Mouse (Mus musculus) right cerebral cortex, postnatal 25 days (tissue): Measurements from ENCODE around the gene Cytl1.

ENCODE experiments used
- DNase-seq: peaks from one replicate; pipeline ENCODE4 v3.0.0; 2022

Gene Cytl1

DNA sequence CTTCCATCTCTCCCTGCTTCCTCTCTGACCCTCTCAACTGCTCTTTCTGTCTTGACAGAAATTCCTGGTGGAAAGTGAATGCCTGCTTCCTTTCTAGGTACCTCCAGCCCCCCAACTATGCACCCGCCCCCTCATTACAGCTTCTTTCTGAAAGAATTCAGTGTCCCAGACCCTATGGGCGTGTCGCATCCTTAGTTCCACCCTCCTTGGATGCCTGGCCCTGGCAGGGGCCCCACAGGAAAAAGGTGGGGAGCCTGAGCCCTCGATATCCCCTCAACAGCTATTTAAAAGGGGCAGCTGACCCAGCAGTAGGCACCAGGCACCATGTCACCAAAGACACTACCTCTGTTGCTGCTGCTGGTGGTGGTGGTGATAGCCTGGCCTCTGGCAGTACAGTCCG, at the start of gene Cytl1:
Gene Cytl1 (plus strand): TSS at position 296 of the 400 bp plus-strand sequence.
- DNase-seq, result no peak

DNA sequence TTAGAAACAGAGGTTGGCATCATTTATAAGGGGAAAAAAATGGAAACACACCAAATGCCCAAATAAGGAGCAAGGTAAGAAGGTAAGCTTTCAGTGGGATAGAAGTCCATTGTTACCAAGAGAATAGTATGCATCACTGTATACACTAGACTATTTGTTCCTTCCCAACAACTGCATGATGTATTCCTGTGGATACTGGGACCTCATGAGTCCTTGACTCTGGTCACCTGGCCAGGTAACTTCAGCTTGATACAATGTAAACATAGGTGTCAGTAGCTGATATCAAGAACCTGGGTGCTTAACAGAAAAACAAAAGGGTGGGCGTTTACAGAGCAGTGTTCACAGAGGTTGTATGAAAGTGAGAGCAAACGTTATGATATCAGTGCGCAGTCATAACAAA, 42.6 kb upstream of the Cytl1 start:
- DNase-seq, result no peak

DNA sequence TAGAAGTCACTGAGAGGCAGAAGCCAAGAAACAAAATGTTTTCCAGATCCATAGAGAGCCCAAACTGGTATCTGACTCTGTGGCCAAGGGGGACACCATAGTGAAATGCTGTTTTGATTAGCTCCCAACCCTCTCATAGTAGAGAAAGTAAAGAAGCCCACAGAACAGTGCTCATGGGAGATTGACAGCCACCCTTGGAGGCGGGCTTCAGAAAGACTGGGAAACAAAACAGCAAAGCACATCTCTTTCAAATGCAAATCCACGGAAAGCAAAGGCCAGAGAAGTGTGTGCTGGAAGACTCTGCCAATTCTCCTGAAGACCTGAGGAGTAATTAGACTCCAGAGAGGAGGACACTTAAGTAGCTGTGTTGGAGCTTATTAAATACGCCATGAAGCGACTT, 39.5 kb upstream of the Cytl1 start:
- no peak for DNase-seq

DNA sequence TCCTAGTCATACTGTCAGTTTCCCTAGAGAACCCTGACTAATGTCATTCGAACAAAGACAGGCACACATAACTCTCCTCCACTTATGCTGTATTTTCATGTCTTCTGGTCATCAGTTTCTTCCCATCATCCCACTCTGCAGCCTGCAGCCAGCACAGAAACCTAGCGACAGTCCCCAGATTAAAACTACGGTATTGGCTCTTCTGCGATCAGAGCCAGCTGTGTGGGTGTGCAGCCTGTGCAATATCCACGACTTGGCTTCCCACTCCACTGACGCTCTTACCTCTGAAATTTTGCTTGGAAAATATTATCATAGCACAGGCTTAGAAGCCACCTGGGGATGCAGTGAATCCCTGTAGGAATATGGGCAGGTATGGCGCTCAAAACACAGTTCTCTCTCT, 38.0 kb upstream of the Cytl1 start:
- DNase-seq, result peak; percentile 61

DNA sequence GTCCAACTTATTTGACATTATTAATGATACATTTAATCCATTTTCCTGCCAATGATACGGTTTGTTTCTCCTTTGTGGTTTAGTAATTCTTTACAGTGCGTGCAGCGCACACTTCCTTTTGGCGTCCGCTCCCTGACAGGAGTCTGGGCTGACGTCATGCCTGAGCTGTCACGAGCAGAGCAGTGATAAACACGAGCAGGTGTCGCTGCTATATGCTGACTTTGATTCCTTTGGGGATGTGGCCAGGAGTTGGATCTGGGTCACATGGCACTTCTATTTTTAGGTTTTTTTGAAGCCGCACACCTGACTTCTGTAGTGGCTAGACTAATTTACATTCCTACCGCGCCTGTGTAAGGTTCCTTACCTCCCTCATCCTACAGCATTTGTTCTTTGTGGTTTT, 35.6 kb upstream of the Cytl1 start:
- peak; percentile 30 for DNase-seq

DNA sequence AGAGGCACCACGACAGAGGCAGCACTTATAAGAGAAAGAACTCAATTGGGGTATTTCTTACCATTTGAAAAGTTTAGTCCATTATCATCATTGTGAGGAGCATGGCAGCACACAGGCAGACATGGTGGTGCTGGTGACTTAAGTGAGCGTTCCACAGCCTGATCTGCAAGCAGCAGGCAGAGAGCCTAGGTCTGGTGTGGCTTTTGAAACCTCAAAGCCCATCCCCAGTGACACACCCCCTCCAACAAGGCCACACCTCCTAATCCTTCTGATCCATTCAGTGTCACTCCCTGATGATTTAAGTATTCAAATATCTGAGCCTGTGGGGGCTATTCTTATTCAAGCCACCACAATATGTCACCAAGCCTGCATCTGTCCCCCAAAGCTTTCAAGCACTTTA, 30.4 kb upstream of the Cytl1 start:
- no peak for DNase-seq

DNA sequence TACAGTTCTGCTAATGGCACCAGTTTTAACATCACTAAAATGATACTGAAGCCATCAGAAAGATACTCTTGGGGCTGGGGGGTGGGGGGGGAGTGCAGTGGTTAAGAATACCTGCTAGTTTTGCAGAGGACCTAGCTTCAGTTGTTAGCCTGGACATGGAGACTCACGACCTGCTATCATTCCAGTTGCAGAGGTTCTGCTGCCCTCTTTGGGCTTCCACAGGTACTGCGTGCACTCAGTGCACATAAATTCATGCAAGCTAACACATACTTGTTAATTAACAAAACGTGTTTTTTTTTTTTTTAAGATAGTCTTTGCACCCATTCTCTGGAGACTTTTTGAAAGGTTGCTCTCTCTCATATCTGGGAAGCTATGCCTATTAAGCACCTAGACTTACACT, 27.2 kb upstream of the Cytl1 start:
- no peak for DNase-seq

DNA sequence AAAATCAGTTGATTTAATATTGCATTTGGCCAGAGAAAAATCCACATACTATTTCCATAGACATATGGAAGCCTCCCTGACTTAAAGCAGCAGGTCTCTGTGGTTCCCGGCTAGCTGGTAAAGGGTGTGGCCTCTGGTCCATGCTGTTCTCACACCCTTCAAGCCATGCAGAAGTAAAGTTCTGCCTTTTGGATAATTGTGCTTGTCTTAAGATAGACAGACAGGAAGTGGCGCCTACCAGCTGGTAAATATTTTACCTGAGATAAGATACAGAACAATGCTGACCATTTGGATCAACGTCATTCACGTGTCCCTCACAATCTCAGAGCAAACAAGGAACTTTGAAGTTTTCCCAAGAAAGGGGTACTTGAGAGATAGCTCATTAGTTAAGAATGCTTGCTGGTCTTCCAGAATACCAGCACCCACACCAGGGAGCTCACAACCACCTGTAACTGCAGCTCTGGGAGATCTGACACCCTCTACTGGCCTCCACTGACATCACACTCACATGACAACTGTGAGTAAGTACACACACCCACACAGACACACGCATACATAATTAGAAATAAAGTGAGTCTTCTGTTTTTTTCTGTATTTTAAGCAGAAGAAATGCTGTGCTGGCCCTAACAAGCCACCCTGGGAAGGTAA, 25.9 kb upstream of the Cytl1 start:
- DNase-seq, result no peak

DNA sequence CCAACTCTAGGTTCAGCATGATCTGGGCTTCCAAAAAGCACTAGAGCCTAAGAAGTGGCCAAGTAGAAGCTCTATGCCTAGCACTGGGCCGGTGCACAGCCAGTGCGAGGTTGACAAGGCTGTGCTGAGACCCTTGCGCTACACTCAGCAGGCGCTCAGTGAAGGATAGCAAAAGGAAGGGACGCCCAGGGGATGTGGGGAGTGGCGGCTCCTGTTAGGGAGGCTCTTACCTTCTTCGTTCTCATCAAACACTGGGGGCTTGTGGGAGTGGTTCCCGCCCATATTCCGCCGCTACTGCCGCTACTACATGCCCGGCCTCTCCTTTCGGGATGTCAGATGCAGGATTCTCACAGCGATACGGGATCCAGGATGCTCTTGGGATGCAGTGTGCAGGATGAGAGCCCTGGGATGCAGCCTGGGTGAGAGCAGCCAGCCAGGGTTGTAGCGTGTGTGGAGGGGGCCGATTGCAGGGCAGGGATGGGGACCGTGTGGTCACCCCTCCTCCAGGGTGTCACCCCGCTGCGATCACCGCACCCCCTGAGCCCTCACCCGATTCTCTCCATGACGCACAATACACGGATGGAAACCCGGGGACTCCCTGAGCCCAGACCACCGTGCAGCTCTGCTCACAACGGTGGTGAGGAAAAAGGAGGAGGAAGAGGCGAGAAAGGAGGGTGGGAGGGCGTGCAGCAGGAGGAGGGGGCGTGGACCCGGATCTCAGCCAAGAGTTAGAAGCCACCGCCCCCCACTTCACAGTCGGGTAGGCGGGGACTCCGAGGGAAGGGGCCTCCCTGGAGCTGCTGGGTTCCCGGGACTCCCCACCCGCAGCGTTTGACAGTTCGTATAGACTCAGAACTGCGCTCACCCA, 18.6 kb upstream of the Cytl1 start, which contains the start of gene Stk32b:
Gene Stk32b (minus strand): TSS at position 667 of the 868 bp plus-strand sequence.
- no peak for DNase-seq

DNA sequence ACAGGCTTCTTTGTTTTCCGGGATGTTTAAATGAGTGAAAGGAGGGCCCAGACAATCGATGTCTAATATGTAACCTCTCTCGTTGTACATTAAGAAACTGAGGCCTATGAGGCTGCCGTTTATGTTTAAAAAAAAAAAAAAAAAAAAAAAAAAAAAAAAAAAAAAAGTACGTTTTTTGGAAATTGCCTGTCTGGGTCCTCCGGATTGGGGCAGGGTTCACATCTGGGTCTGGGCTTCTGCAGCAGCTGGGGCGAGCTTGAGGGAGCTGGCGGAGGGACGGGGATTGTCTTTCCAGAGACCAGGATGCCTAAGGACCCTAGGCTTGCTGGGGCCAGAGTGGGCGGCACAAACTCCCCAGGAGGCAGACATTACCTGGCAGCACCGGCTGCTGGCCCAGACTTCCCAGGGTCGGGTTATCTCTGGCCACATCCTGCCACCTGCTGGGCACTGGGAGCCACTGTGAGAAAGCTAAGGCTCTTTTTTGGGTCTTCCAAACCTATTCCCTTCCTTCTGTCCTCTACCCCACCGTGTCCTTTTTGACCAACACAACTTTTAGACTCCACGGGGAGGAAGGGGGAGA, 17.8 kb upstream of the Cytl1 start:
- DNase-seq, result peak; percentile 57

DNA sequence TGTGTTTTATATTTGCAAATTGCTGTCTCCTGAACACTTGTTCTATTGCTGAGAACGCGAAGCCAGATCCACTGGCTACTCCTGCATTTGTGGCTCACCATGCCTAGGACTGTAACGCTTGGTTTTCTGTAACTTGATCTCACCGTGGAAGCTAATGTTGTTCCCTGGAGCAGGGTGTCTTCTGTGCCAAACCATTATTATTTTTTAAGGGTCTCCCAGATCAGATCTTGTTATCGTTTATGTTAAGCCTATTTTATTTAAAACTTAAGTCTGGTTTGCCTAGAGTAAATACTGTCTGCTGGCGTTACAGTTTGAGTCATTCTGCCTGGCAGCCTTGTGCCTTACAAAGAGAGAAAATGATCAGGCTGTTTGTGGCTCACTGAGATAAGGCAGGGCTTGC, 14.6 kb upstream of the Cytl1 start:
- DNase-seq, result no peak

DNA sequence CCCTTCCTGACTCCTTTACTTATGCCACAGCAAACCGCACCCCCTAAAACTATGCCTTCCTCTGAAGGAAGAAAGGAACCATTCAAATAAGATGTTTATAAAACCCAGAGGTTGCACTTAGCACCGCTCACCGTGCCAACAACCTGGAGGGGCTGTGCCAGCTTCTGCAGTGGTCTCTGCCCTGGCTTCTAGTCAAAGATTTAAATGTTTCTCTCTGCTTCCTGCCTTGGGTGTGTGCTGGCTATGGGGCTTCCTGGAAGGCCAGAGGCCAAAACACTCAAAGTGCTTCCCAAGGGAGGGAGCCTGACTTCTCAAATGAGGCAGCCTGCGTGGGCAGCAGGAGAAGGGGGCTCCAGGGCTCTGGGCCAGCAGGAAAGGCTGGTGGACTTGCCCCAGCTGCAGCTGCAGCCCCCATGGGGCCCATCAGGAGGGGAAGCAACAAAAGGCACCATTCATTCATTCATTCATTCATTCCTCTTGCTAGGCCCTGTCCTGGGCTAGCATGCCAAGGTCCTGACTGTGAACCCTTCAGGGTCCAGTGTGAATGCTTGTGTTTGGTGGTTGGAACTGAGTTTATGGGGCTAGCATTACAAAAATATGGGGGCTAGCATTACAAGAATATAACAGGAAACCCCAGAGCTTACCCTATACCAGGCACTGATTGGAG, 10.0 kb upstream of the Cytl1 start:
- no peak for DNase-seq

DNA sequence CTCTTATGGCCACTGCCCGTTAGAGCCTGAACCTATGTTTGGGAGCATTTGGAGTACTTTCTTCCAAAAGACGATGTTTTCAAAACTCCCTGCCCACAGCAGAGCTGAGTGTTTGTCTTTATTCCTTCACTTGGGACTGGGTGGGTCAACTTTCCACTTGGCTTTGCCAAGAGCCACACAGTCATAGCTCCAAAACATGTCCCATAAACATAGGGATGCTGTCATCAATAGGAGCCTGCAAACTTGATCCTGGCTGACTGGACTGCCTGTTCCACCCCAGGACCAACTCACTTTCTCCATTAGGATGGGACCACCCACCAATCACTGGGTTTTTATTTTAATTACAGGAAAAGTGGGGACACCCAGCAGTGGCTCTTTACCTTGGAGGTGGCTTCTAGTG, 4.5 kb upstream of the Cytl1 start:
- DNase-seq, result no peak

DNA sequence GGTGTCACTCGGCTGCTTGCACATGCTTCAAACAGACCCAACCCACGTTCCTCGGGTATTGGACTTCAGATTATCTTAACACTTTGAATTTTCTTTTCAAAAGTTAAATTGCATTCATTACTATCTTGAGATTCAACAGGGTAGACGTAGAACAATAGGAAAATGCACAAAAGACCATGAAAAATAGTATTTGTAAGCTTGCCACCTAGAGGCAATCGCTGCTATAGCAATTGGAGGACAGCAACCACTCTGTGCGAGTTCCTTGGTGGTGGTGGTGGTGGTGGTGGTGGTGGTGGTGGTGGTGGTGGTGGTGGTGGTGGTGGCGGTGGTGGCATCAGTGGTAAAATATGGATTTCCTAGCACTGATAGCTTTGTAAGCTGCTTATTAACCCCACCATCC, 894 bp downstream of the Cytl1 start:
- DNase-seq, result no peak

DNA sequence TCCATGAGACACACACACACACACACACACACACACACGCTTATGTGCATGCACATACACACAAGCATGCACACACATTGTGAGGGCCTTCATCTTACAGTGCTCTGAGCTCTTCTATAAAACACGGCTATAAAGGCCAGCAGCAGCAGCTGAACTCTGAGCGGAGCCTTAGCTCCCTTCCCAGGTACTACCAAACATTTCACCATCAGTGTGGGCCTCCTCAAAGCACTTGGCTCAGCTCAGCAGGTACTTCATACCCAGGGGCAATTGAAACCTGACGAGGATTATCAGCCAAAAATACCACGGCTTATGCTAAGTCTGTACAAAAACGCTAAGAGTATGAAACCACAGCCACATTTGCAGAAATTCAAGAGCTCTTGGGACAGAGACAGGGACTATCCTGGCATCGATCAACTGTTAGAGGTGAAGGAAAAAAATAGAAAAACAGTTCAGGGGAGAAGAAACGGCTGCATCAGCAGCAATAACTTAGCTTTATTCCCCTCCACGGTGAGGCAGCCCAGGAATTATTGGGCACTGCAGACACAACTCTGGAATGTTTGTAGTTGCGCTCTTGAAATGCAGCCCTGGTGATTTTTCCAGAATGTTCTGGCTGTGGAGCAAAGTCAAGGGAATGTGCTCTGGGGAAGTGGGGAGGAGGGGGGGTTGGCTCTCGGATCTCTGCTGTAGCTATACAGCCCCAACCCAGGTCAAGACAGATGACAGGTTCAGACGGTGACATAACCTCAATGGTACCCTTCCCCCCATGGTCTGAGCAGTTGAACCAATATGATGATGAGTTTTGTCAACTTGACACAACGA, 8.8 kb downstream of the Cytl1 start:
- DNase-seq, result no peak

DNA sequence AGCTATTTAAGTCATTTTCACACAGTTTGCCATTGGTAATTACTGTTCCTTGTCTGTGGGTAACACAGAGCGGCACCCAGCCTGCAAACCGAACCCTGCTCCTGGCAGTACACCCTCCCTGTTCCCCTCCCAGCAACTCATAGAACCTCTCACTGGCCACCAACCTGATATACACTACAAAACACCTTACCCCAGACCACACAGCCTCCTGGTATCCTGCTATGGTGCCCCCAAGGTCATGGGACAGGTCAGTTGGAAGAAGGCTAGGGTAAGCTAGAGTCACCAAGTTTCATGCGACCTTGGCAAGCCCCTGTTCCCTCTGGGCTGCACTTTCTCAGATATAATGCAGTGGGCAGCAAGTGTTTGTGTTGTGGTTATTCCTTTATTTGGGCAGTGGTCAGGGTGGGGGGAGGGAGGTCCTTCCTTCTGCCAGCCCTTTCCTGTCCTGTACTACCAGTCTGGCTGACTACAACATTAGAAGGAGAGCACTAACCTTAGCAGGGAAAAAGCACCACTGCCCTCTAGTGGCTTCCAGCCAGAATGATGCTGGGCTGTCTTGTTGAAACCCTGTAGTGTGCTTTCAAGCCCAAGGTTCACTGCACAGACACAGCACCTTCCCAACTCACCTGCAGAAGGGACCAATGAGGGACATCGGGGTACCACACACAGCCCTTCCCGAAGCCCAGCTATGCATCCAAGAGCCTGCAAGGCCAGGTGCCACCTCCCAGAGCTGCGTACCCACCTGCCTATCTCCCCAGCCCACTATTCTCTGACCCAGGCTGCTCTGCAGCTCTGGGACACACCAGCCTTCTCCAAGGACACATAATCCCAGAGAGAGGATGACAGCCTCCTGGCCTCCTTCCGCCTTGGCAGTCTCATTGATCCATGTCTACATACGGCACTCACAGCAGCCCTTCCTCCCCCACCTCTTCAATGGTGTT, 17.0 kb downstream of the Cytl1 start:
- peak; percentile 72 for DNase-seq

DNA sequence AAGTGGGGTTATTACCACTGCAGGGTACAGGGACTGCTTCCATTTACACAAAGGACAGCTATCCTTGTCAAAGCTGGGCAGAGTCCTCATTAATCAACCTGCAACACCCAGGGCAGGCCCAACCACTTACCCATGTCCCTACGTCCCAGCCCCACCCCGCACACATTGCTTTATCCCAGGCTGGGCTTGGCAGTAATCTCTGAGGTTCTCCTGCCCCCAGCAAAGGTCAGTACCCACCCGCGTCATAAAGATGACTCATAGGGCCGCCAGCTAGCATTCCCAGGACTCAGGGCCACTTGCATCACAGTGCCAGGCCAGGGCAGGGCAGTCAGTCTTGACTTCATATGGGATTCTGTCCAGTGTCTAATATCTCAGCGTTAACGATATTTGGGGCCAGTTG, 18.0 kb downstream of the Cytl1 start:
- no peak for DNase-seq

DNA sequence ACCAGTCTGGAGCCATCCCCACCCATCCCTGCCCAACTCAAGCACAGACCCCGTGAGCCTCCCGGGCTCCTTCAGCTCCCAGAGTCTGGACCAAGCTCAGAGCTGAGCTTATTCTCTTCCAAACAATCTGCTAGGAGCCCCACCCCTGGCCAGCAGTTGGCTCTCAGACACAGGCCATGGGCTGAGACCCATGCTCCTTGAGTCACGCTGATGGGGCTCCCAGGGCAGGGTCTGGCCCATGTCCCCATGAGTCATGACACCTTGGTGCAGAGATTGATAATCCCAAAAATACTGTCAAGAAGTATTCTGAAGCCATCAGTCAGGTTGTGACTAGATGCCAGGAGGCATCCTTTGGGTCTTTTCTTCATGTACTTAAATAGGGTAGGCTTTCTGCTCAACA, 26.7 kb downstream of the Cytl1 start:
- DNase-seq, result no peak

DNA sequence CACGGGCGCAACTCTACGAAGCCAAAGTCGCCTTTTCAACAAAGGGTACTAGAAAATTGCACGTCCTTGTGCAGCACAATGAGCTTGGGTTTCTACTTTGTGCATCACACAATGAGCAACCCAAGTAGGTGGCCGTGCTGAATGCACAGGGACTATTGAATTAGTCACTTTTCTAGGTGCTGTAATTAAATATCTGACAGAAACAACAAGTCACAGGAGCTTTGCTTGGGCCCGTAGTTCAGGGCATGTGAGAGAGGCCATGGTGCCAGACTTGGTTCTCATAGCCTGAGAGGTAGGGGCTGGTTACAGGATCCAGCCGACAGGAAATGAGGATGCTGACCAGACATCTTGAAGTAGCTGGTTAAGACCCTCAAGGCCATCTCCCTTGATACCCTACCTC, 30.5 kb downstream of the Cytl1 start:
- no peak for DNase-seq

DNA sequence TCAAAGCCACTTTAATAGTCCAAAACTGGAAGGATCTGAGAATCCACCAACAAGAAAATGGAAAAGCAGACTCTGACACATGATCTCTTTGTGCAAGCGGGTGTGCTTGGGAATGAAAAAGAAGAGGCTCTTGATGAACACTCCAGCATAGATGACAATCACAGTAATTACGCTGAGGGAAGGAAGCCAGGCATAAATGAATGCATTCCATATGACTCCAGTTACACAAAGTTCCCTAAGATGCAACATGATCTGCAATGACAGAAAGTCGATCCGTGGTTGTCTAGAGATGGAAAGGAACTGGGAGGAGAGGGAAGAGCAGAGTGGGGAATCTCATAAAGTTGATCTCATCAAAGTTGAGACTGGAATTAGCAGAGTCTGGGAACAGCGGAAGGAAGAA, 31.9 kb downstream of the Cytl1 start:
- DNase-seq, result no peak

DNA sequence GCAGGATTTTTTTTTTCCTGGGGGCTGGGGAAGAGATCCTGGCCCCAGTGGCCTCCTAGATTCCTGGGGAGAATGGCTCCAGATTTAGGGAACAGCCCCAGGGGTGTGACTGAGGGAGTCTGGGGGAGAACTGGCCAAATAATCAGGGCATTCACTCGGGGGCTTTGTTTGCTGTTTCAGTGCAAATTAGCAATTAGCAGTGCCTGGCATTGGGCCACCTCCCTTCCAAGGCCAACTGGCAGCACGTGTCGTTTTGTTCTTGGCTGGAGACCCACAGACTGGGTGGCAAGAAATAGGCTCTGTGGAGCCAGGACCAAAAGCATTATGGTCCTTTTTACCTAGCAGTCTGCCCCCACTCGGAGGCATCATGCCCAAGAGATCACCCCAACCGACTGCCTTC, 33.7 kb downstream of the Cytl1 start:
- peak; percentile 48 for DNase-seq

DNA sequence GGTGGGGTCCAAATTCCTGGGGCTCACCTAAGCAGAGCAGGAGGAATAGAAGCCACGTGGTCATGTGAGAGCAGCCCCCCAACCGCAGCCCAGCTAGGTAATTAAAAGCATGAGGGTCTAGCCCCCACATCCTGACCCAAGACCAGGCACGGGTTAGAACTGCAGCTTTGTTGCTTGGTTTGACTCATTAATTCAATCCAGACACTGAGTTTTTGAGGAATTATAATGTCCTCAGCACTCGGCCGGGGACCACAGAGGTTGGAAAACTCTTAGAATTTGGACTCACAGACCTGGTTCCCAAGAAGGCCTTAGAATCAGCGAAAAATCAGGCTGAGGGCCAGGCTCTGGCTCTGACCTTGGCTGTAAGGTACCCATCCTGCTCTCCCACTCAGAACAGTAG, 35.6 kb downstream of the Cytl1 start:
- DNase-seq, result no peak
